Mouse (Mus musculus) midbrain, embryonic 12.5 days (tissue): ENCODE measurements around the gene Ttc8. TPM values are rescaled to one million over a fixed set of nuclear protein-coding genes. Genes with fewer than 3 reads are reported as not detected.

Experiments used
- ATAC-seq: fragments of 200-750 bp; cut with Nextera tagmentation; 2 replicates; pipeline ENCODE4 v1.8.0; 2017; ENCODE audit warnings: low read depth, moderate TSS enrichment, moderate library complexity; ENCODE audit not compliant: low FRiP score
- H3K27ac ChIP-seq: fragments of 300-500 bp; sonication (generic); replicated peaks from 2 replicates; pipeline ENCODE4 v1.5.1; 2016; ENCODE audit warnings: mild to moderate bottlenecking
- H3K27me3 ChIP-seq: fragments of 300-500 bp; sonication (generic); 2 replicates; pipeline ENCODE4 v1.6.1; 2016; ENCODE audit warnings: mild to moderate bottlenecking
- H3K36me3 ChIP-seq: fragments of 300-500 bp; sonication (generic); 2 replicates; pipeline ENCODE4 v1.6.1; 2016
- H3K4me1 ChIP-seq: fragments of 300-500 bp; sonication (generic); 2 replicates; pipeline ENCODE4 v1.6.1; 2016
- H3K4me2 ChIP-seq: fragments of 300-500 bp; sonication (generic); replicated peaks from 2 replicates; pipeline ENCODE4 v1.6.1; 2016; ENCODE audit warnings: mild to moderate bottlenecking, moderate library complexity
- H3K4me3 ChIP-seq: fragments of 300-500 bp; sonication (generic); 2 replicates; pipeline ENCODE4 v1.5.1; 2016; ENCODE audit warnings: mild to moderate bottlenecking
- H3K9ac ChIP-seq: fragments of 300-500 bp; sonication (generic); replicated peaks from 2 replicates; pipeline ENCODE4 v1.6.1; 2016; ENCODE audit warnings: mild to moderate bottlenecking, moderate library complexity
- H3K9me3 ChIP-seq: fragments of 300-500 bp; sonication (generic); 2 replicates; pipeline ENCODE4 v1.6.1; 2016; ENCODE audit warnings: mild to moderate bottlenecking
- WGBS: fragments of 180-500 bp; shearing (Covaris S2); methylation state at CpG from one replicate; pipeline ENCODE4 v1.1.7; 2016; 5-methylcytosine and 5-hydroxymethylcytosine counted together
- polyA plus RNA-seq: library from polyadenylated mRNA; unstranded; fragments of >200 nt; fragmentation: Nextera tagmentation; extraction: Ambion mirVana; gene quantifications from 2 replicates; pipeline ENCODE4 v1.2.1, GENCODE M21; 2016

Ttc8 gene
- polyA plus RNA-seq, 1 experiment from 2014 or later = 47.1 TPM

GRCm38 (mm10) chr12:98974157-98974804 is 53.9 kb downstream of the Ttc8 start:
- Histone ChIP-seq H3K27me3 (no peaks in the 10 kb centered on the region), H3K4me1 (peaks cover 18% of the 10 kb centered on the region), H3K27ac (peak overlapping the region; percentile 54), H3K4me3 (no peak overlapping the region), H3K4me2 (no peak overlapping the region), H3K9me3 (peaks cover 7% of the 10 kb centered on the region; the same call in 1 of the 2 replicates), H3K36me3 (peaks cover 51% of the 10 kb centered on the region), H3K9ac (no peak overlapping the region)
- WGBS = 61% methylated on average over 12 of the region's 12 CpGs
- ATAC-seq = peak; percentile 79

GRCm38 (mm10) chr12:98981081-98981480 is 60.7 kb downstream of the Ttc8 start:
- H3K27ac ChIP-seq = no peak overlapping the region

GRCm38 (mm10) chr12:98984785-98985184 is 64.4 kb downstream of the Ttc8 start:
- no peak overlapping the region for H3K27ac ChIP-seq
- H3K9ac ChIP-seq = no peak overlapping the region
- no peak overlapping the region for H3K4me2 ChIP-seq
- peaks cover 32% of the 10 kb centered on the region for H3K36me3 ChIP-seq
- no peak overlapping the region for H3K4me3 ChIP-seq
- no peaks in the 10 kb centered on the region for H3K4me1 ChIP-seq
- no peak for ATAC-seq
- 97% methylated on average over 2 of the region's 2 CpGs for WGBS
- H3K9me3 ChIP-seq = no peaks in the 10 kb centered on the region
- no peaks in the 10 kb centered on the region for H3K27me3 ChIP-seq

More at GRCm38 (mm10) chr12:98981081-98981480, 60.7 kb downstream of the Ttc8 start:
- no peak for ATAC-seq
- H3K4me3 ChIP-seq = no peak overlapping the region
- no peaks in the 10 kb centered on the region for H3K4me1 ChIP-seq
- no peaks in the 10 kb centered on the region for H3K27me3 ChIP-seq
- H3K9me3 ChIP-seq = peaks cover 7% of the 10 kb centered on the region; the same call in 1 of the 2 replicates
- H3K36me3 ChIP-seq = peaks cover 68% of the 10 kb centered on the region
- H3K4me2 ChIP-seq = no peak overlapping the region
- no peak overlapping the region for H3K9ac ChIP-seq
- WGBS = 94% methylated on average over 3 of the region's 3 CpGs

GRCm38 (mm10) chr12:98991076-98991829 is 70.9 kb downstream of the Ttc8 start:
- no peak for ATAC-seq
- Histone ChIP-seq H3K36me3 (no peaks in the 10 kb centered on the region), H3K4me2 (no peak overlapping the region), H3K9ac (no peak overlapping the region), H3K27me3 (no peaks in the 10 kb centered on the region), H3K27ac (peak overlapping the region; percentile 77), H3K4me3 (no peak overlapping the region), H3K9me3 (no peaks in the 10 kb centered on the region), H3K4me1 (peaks cover 14% of the 10 kb centered on the region)
- WGBS = 44% methylated on average over 2 of the region's 2 CpGs

GRCm38 (mm10) chr12:98991830-98992216 is 71.4 kb downstream of the Ttc8 start:
- H3K27me3 ChIP-seq = no peaks in the 10 kb centered on the region
- no peak overlapping the region for H3K4me3 ChIP-seq
- H3K4me1 ChIP-seq = peaks cover 20% of the 10 kb centered on the region
- H3K36me3 ChIP-seq = no peaks in the 10 kb centered on the region
- H3K27ac ChIP-seq = peak overlapping the region; percentile 77
- ATAC-seq = 0 out of 2 replicates have a peak, but pooled peaks have one; percentile 20
- no peak overlapping the region for H3K4me2 ChIP-seq
- no peaks in the 10 kb centered on the region for H3K9me3 ChIP-seq
- no peak overlapping the region for H3K9ac ChIP-seq
- 58% methylated on average over 3 of the region's 3 CpGs for WGBS

- Histone ChIP-seq H3K9ac (no peak overlapping the region), H3K27me3 (no peaks in the 10 kb centered on the region), H3K27ac (no peak overlapping the region), H3K9me3 (no peaks in the 10 kb centered on the region), H3K4me1 (peaks cover 21% of the 10 kb centered on the region), H3K4me2 (no peak overlapping the region), H3K4me3 (no peak overlapping the region), H3K36me3 (no peaks in the 10 kb centered on the region)
- 91% methylated on average over 2 of the region's 2 CpGs for WGBS
- ATAC-seq = no peak
Measured at GRCm38 (mm10) chr12:98993736-98994135, 73.4 kb downstream of the Ttc8 start.

GRCm38 (mm10) chr12:98994366-98994765 is 74.0 kb downstream of the Ttc8 start:
- Histone ChIP-seq H3K27ac (no peak overlapping the region), H3K4me3 (no peak overlapping the region), H3K36me3 (no peaks in the 10 kb centered on the region), H3K9me3 (no peaks in the 10 kb centered on the region), H3K4me2 (no peak overlapping the region), H3K9ac (no peak overlapping the region), H3K4me1 (peaks cover 21% of the 10 kb centered on the region), H3K27me3 (no peaks in the 10 kb centered on the region)
- WGBS = 92% methylated on average over 3 of the region's 3 CpGs
- ATAC-seq = no peak

GRCm38 (mm10) chr12:98995881-98996280 is 75.5 kb downstream of the Ttc8 start:
- peaks cover 16% of the 10 kb centered on the region for H3K4me1 ChIP-seq
- 100% methylated on average over 1 of the region's 1 CpGs for WGBS
- H3K4me2 ChIP-seq = no peak overlapping the region
- no peak for ATAC-seq
- H3K27ac ChIP-seq = no peak overlapping the region
- no peaks in the 10 kb centered on the region for H3K27me3 ChIP-seq
- no peaks in the 10 kb centered on the region for H3K36me3 ChIP-seq
- no peak overlapping the region for H3K4me3 ChIP-seq
- H3K9ac ChIP-seq = no peak overlapping the region
- H3K9me3 ChIP-seq = no peaks in the 10 kb centered on the region

- H3K36me3 ChIP-seq = no peaks in the 10 kb centered on the region
- H3K4me1 ChIP-seq = peaks cover 9% of the 10 kb centered on the region
- no peak overlapping the region for H3K4me2 ChIP-seq
- no peak overlapping the region for H3K27ac ChIP-seq
- no peaks in the 10 kb centered on the region for H3K9me3 ChIP-seq
- no peak for ATAC-seq
- no peak overlapping the region for H3K4me3 ChIP-seq
- H3K27me3 ChIP-seq = no peaks in the 10 kb centered on the region
- H3K9ac ChIP-seq = no peak overlapping the region
- WGBS = 23% methylated on average over 6 of the region's 6 CpGs
Measured at GRCm38 (mm10) chr12:98996581-98996988, 76.2 kb downstream of the Ttc8 start.

GRCm38 (mm10) chr12:98997046-98997445 is 76.7 kb downstream of the Ttc8 start:
- WGBS = 92% methylated on average over 5 of the region's 5 CpGs
- Histone ChIP-seq H3K9me3 (no peaks in the 10 kb centered on the region), H3K4me3 (no peak overlapping the region), H3K9ac (no peak overlapping the region), H3K4me1 (peaks cover 7% of the 10 kb centered on the region), H3K36me3 (no peaks in the 10 kb centered on the region), H3K4me2 (no peak overlapping the region), H3K27me3 (no peaks in the 10 kb centered on the region), H3K27ac (no peak overlapping the region)
- ATAC-seq = no peak

- no peak overlapping the region for H3K27ac ChIP-seq
- no peak overlapping the region for H3K4me3 ChIP-seq
- H3K4me1 ChIP-seq = peaks cover 7% of the 10 kb centered on the region
- H3K27me3 ChIP-seq = no peaks in the 10 kb centered on the region
- H3K9ac ChIP-seq = no peak overlapping the region
- ATAC-seq = no peak
- 90% methylated on average over 10 of the region's 10 CpGs for WGBS
- H3K4me2 ChIP-seq = no peak overlapping the region
- H3K36me3 ChIP-seq = no peaks in the 10 kb centered on the region
- no peaks in the 10 kb centered on the region for H3K9me3 ChIP-seq
Measured at GRCm38 (mm10) chr12:98998662-98999428, 78.5 kb downstream of the Ttc8 start.

- Histone ChIP-seq H3K36me3 (no peaks in the 10 kb centered on the region), H3K4me2 (no peak overlapping the region), H3K4me3 (no peak overlapping the region), H3K27ac (no peak overlapping the region), H3K27me3 (no peaks in the 10 kb centered on the region), H3K9ac (no peak overlapping the region), H3K9me3 (no peaks in the 10 kb centered on the region), H3K4me1 (peaks cover 7% of the 10 kb centered on the region)
- WGBS = 90% methylated on average over 2 of the region's 2 CpGs
- no peak for ATAC-seq
Measured at GRCm38 (mm10) chr12:99000310-99000709, 79.9 kb downstream of the Ttc8 start.
